Mouse (Mus musculus): Measurements from ENCODE around the gene Brsk2. TPM values are rescaled to one million over a fixed set of nuclear protein-coding genes. Genes with fewer than 3 reads are reported as not detected.

The Brsk2 gene
- polyA plus RNA-seq, 1 experiment from 2014 or later = 0.55 TPM

DNA sequence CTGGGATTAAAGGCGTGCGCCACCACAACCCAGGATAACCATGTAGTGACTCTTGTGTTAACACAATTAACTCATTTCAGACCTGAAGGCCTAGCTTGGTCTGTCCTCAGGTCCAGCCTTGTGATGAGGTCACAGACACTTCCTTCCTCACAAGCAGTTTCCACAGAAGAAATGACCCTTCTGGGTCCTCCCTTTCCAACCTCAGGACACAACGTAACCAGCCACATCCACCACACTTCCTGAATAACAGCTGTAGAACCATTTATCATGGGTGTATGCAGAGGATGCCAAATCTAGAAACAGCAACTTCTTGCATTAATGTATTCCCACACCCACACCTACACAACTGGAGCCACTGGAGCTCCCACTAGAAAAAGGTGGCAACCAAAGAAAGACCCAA, 91.2 kb downstream of the Brsk2 start:
- Histone ChIP-seq H3K9ac (ENCODE audit: low read depth, low read length) (no peak overlapping the region), H3K9me3 (ENCODE audit: control insufficient read depth) (no peaks in the 10 kb centered on the region), H3K4me1 (replicated peaks; ENCODE audit: control insufficient read depth, insufficient read depth, low read length) (peaks cover 27% of the 10 kb centered on the region), H3K4me3 (ENCODE audit: low read depth, low read length) (no peak overlapping the region), H3K36me3 (ENCODE audit: control insufficient read depth, insufficient read depth) (no peaks in the 10 kb centered on the region), H3K27me3 (replicated peaks; ENCODE audit: control insufficient read depth, insufficient read depth, low read length) (no peaks in the 10 kb centered on the region), H3K27ac (ENCODE audit: low read depth, low read length) (no peak overlapping the region), H3K4me2 (replicated peaks; ENCODE audit: low read depth) (no peak overlapping the region)
- WGBS = 85% methylated on average over 3 of the region's 3 CpGs
- no peak for TF ChIP-seq CTCF (IDR thresholded peaks at IDR 0.05; ENCODE audit: low read depth)
- no peak for ATAC-seq

GRCm38 (mm10) chr7:142045344-142045743, 95.8 kb downstream of the Brsk2 start:
- no peak overlapping the region for H3K9ac ChIP-seq (ENCODE audit: low read depth, low read length)
- peak; percentile 57 for ATAC-seq
- H3K4me3 ChIP-seq (ENCODE audit: low read depth, low read length) = no peak overlapping the region
- H3K27me3 ChIP-seq (replicated peaks; ENCODE audit: control insufficient read depth, insufficient read depth, low read length) = no peaks in the 10 kb centered on the region
- H3K27ac ChIP-seq (ENCODE audit: low read depth, low read length) = peak overlapping the region; percentile 21; the same call in 1 of the 2 replicates
- H3K4me2 ChIP-seq (replicated peaks; ENCODE audit: low read depth) = no peak overlapping the region
- H3K9me3 ChIP-seq (ENCODE audit: control insufficient read depth) = no peaks in the 10 kb centered on the region
- no peaks in the 10 kb centered on the region for H3K36me3 ChIP-seq (ENCODE audit: control insufficient read depth, insufficient read depth)
- H3K4me1 ChIP-seq (replicated peaks; ENCODE audit: control insufficient read depth, insufficient read depth, low read length) = 0 out of 2 replicates have a peak, but pooled peaks cover 3% of the 10 kb centered on the region
- WGBS = 36% methylated on average over 2 of the region's 2 CpGs
- no peak for TF ChIP-seq CTCF (IDR thresholded peaks at IDR 0.05; ENCODE audit: low read depth)

DNA sequence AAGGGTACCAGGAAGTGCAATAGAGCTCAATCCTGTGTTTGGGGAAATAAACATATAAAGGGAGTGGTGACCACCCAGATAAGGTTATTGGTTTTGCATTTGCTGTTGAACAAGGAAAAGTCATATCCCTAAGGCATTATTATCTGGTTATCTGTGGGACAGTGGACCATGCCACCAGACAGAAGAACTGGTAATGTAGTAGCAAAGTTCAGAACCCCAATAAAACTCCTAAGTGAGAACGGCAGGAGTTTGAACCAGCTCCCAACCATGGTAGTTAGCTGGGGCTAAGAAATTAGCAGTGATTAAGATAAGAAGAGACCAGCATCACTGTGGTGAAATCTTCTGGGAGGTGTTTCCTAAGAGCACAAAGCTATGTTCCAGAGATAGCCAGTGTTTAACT, 96.4 kb downstream of the Brsk2 start:
- Histone ChIP-seq H3K27me3 (replicated peaks; ENCODE audit: control insufficient read depth, insufficient read depth, low read length) (no peaks in the 10 kb centered on the region), H3K27ac (ENCODE audit: low read depth, low read length) (peak overlapping the region; percentile 64; the same call in 1 of the 2 replicates), H3K4me3 (ENCODE audit: low read depth, low read length) (no peak overlapping the region), H3K9ac (ENCODE audit: low read depth, low read length) (no peak overlapping the region), H3K4me1 (replicated peaks; ENCODE audit: control insufficient read depth, insufficient read depth, low read length) (0 out of 2 replicates have a peak, but pooled peaks cover 3% of the 10 kb centered on the region), H3K9me3 (ENCODE audit: control insufficient read depth) (no peaks in the 10 kb centered on the region), H3K36me3 (ENCODE audit: control insufficient read depth, insufficient read depth) (no peaks in the 10 kb centered on the region), H3K4me2 (replicated peaks; ENCODE audit: low read depth) (no peak overlapping the region)
- TF ChIP-seq CTCF (IDR thresholded peaks at IDR 0.05; ENCODE audit: low read depth) = no peak
- 29% methylated on average over 1 of the region's 1 CpGs for WGBS
- ATAC-seq = peak; percentile 81

DNA sequence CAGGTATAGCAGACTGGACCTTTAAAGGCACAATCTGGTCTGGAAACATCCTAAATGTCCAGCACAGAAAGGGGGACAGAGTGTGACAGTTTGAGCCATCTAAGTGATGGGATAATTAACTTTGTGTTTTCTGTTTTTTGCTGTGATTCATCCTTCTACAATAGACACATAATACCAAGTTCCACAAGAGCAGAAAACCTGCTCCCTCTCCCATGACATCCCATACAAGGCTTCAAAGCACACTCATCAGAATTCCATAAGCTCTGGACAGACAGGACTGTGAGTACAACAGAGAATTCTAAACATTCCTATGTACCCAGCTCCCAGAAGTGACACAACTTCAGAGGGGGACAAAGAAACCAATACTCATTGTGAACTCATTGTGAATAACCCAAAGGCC, 101.0 kb downstream of the Brsk2 start:
- H3K4me3 ChIP-seq (ENCODE audit: low read depth, low read length) = no peak overlapping the region
- TF ChIP-seq CTCF (IDR thresholded peaks at IDR 0.05; ENCODE audit: low read depth) = no peak
- H3K36me3 ChIP-seq (ENCODE audit: control insufficient read depth, insufficient read depth) = no peaks in the 10 kb centered on the region
- no peak overlapping the region for H3K9ac ChIP-seq (ENCODE audit: low read depth, low read length)
- no peak overlapping the region for H3K27ac ChIP-seq (ENCODE audit: low read depth, low read length)
- ATAC-seq = no peak
- no peaks in the 10 kb centered on the region for H3K27me3 ChIP-seq (replicated peaks; ENCODE audit: control insufficient read depth, insufficient read depth, low read length)
- H3K9me3 ChIP-seq (ENCODE audit: control insufficient read depth) = no peaks in the 10 kb centered on the region
- H3K4me2 ChIP-seq (replicated peaks; ENCODE audit: low read depth) = no peak overlapping the region
- 0 out of 2 replicates have a peak, but pooled peaks cover 3% of the 10 kb centered on the region for H3K4me1 ChIP-seq (replicated peaks; ENCODE audit: control insufficient read depth, insufficient read depth, low read length)

Small RNAs within 50 kb of the gene (microRNA-seq; reads per million reads assigned to microRNA genes)
- not detected for gene Mir3104

Other genes with a start within 250 kb of the Brsk2 start
- gene Muc5ac, start 160.8 kb upstream of the Brsk2 start, polyA plus RNA-seq (2015; fragmentation: Nextera tagmentation; extraction: Ambion mirVana) = 0.05 TPM in 1 of 2 replicates, not detected in the other
- gene Muc5b, start 110.7 kb upstream of the Brsk2 start, polyA plus RNA-seq (2015; fragmentation: Nextera tagmentation; extraction: Ambion mirVana) = 0.03 and 0.31 TPM in 2 replicates
- 48.6 and 49.1 TPM in 2 replicates for gene Tollip, start 31.2 kb upstream of the Brsk2 start, polyA plus RNA-seq (2015; fragmentation: Nextera tagmentation; extraction: Ambion mirVana)
- 49.5 and 54.7 TPM in 2 replicates for gene Mob2, start 111.3 kb downstream of the Brsk2 start, polyA plus RNA-seq (2015; fragmentation: Nextera tagmentation; extraction: Ambion mirVana)
- 5.8 and 6.4 TPM in 2 replicates for gene Dusp8, start 146.1 kb downstream of the Brsk2 start, polyA plus RNA-seq (2015; fragmentation: Nextera tagmentation; extraction: Ambion mirVana)
- not detected in 2 replicates for gene Gm45618, start 171.0 kb downstream of the Brsk2 start, polyA plus RNA-seq (2015; fragmentation: Nextera tagmentation; extraction: Ambion mirVana)
- not detected in 2 replicates for gene Gm39115, start 186.3 kb downstream of the Brsk2 start, polyA plus RNA-seq (2015; fragmentation: Nextera tagmentation; extraction: Ambion mirVana)
- gene Gm45337, start 194.9 kb downstream of the Brsk2 start, polyA plus RNA-seq (2015; fragmentation: Nextera tagmentation; extraction: Ambion mirVana) = not detected in 2 replicates
- not detected in 2 replicates for gene Gm29735, start 207.4 kb downstream of the Brsk2 start, polyA plus RNA-seq (2015; fragmentation: Nextera tagmentation; extraction: Ambion mirVana)
- gene Gm4553, start 216.0 kb downstream of the Brsk2 start, polyA plus RNA-seq (2015; fragmentation: Nextera tagmentation; extraction: Ambion mirVana) = not detected in 2 replicates
- gene Krtap5-2, start 226.3 kb downstream of the Brsk2 start, polyA plus RNA-seq (2015; fragmentation: Nextera tagmentation; extraction: Ambion mirVana) = not detected in 2 replicates
- not detected in 2 replicates for gene Gm10153, start 240.6 kb downstream of the Brsk2 start, polyA plus RNA-seq (2015; fragmentation: Nextera tagmentation; extraction: Ambion mirVana)